Mouse (Mus musculus): ENCODE data around the gene Ctnna2. TPM values are rescaled to one million over a fixed set of nuclear protein-coding genes. Genes with fewer than 3 reads are reported as not detected.

The Ctnna2 gene
- total RNA-seq, 2 experiments from 2014 or later: 82.8 to 86.1 TPM

GRCm38 (mm10) chr6:76984773-76985172 is 994.7 kb downstream of the Ctnna2 start:
- DNase-seq (ENCODE audit: low spot score in 2 of 2): peak; percentile 79 to 93

- DNase-seq (ENCODE audit: low spot score in 2 of 2): no peak
Measured at GRCm38 (mm10) chr6:76981651-76982050, 997.8 kb downstream of the Ctnna2 start.

GRCm38 (mm10) chr6:76979247-76979850 is 1000.1 kb downstream of the Ctnna2 start:
- no peak for DNase-seq (ENCODE audit: low spot score in 2 of 2)

GRCm38 (mm10) chr6:76977817-76978216 is 1001.7 kb downstream of the Ctnna2 start:
- peak; percentile 60 to 79 for DNase-seq (ENCODE audit: low spot score in 2 of 2)

GRCm38 (mm10) chr6:76974297-76974696 is 1005.2 kb downstream of the Ctnna2 start:
- DNase-seq (ENCODE audit: low spot score in 2 of 2): no peak

GRCm38 (mm10) chr6:76964998-76965432 is 1014.5 kb downstream of the Ctnna2 start:
- DNase-seq (ENCODE audit: low spot score in 2 of 2): peak in 1 of 2 experiments; percentile 49

GRCm38 (mm10) chr6:76908086-76908485 is 1071.4 kb downstream of the Ctnna2 start:
- DNase-seq (ENCODE audit: low spot score in 2 of 2): no peak

GRCm38 (mm10) chr6:76897156-76897555 is 1082.3 kb downstream of the Ctnna2 start:
- DNase-seq (ENCODE audit: low spot score in 2 of 2): no peak

All from layer of hippocampus, adult 18-20 months (tissue).